Mouse (Mus musculus) right cerebral cortex, postnatal 25 days (tissue): Measurements from ENCODE around the gene Nol8.

Source experiments
- DNase-seq: peaks from one replicate; pipeline ENCODE4 v3.0.0; 2022

Nol8 gene

GRCm38 (mm10) chr13:49691056-49691455 is 38.2 kb downstream of the Nol8 start:
- no peak for DNase-seq

GRCm38 (mm10) chr13:49703216-49703779 is 50.4 kb downstream of the Nol8 start:
- no peak for DNase-seq

GRCm38 (mm10) chr13:49706032-49706690 is 53.3 kb downstream of the Nol8 start:
- no peak for DNase-seq

GRCm38 (mm10) chr13:49708311-49708710 is 55.4 kb downstream of the Nol8 start:
- no peak for DNase-seq

GRCm38 (mm10) chr13:49712047-49712721 is 59.3 kb downstream of the Nol8 start:
- DNase-seq = no peak

- no peak for DNase-seq
These were observed 66.4 kb downstream of the Nol8 start for GRCm38 (mm10) chr13:49719310-49719709.
